Mouse (Mus musculus): ENCODE measurements at regions not wholly inside any gene's neighbourhood (a gene's known extent, or its start where the extent isn't known, plus 50 kb on each side); places are given as distances from the start of the nearest gene placed in this dataset.

DNA sequence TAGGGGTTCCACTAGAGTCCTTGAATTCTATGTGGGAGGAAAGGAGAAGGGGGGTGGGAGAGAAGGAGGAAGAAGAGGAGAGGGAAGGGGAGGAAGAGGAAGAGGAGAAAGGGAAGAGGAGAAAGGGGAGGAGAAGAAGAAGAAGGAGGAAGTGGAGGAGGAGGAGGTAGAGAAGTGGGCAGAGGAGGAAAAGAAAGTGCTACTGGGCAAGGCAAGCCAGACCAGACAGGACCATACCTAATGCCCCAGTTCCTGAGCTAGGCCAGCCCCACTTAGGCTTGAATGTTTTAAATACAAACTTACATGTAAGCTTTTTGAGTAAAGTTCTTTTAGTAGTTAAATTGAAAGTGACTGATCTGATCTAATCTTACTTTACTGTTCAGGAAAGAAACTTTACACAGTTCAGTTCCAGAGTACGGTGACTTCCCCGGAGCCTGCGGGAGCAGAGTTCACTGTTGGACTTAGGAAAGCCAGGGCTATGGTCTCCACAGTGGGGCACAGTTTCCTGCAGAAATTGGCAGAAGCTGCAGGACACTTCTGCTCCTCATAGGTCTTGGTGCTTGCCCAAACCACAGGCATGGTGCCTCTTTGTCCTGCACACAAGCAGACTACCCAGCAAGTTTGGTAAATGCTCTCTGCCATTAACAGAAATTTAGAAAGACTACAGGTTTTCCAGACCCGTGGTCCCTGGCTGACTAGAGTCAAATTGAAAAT, 131.9 kb upstream of the Fut8 start:
- no peak for ATAC-seq (ENCODE audit: low FRiP score, low read depth)
- TF ChIP-seq POLR2A (IDR thresholded peaks at IDR 0.05; ENCODE audit: borderline replicate concordance, extremely low read depth, insufficient read depth, insufficient read length) = no peak
- H3K27me3 ChIP-seq (ENCODE audit: control insufficient read depth, insufficient read depth, low read length) = no peaks in the 10 kb centered on the region
- H3K27ac ChIP-seq (replicated peaks; ENCODE audit: low read depth, low read length) = no peak overlapping the region
- DNase-seq (ENCODE audit: low spot score) = no peak
- 82% methylated on average over 4 of the region's 4 CpGs for WGBS
- no peaks in the 10 kb centered on the region for H3K4me1 ChIP-seq (ENCODE audit: control insufficient read depth, insufficient read depth, low read length)
- no peak overlapping the region for H3K4me2 ChIP-seq (replicated peaks; ENCODE audit: low read depth, low read length, severe bottlenecking)
- H3K36me3 ChIP-seq (ENCODE audit: control insufficient read depth, insufficient read depth, low read length) = no peaks in the 10 kb centered on the region
- no peaks in the 10 kb centered on the region for H3K9me3 ChIP-seq (ENCODE audit: control insufficient read depth, low read length)
- H3K4me3 ChIP-seq (replicated peaks; ENCODE audit: low read length) = no peak overlapping the region
- H3K9ac ChIP-seq (ENCODE audit: low read depth, low read length, severe bottlenecking) = no peak overlapping the region

- ATAC-seq (ENCODE audit: low FRiP score, low read depth) (no peak), DNase-seq (ENCODE audit: low spot score) (no peak)
- H3K27ac ChIP-seq (replicated peaks; ENCODE audit: low read depth, low read length) = no peak overlapping the region
- no peak overlapping the region for H3K9ac ChIP-seq (ENCODE audit: low read depth, low read length, severe bottlenecking)
- H3K27me3 ChIP-seq (ENCODE audit: control insufficient read depth, insufficient read depth, low read length) = no peaks in the 10 kb centered on the region
- H3K9me3 ChIP-seq (ENCODE audit: control insufficient read depth, low read length) = no peaks in the 10 kb centered on the region
- no peak for TF ChIP-seq POLR2A (IDR thresholded peaks at IDR 0.05; ENCODE audit: borderline replicate concordance, extremely low read depth, insufficient read depth, insufficient read length)
- no peak overlapping the region for H3K4me2 ChIP-seq (replicated peaks; ENCODE audit: low read depth, low read length, severe bottlenecking)
- H3K4me1 ChIP-seq (ENCODE audit: control insufficient read depth, insufficient read depth, low read length) = no peaks in the 10 kb centered on the region
- no peaks in the 10 kb centered on the region for H3K36me3 ChIP-seq (ENCODE audit: control insufficient read depth, insufficient read depth, low read length)
- WGBS = 98% methylated on average over 2 of the region's 2 CpGs
- H3K4me3 ChIP-seq (replicated peaks; ENCODE audit: low read length) = no peak overlapping the region
Observed at GRCm38 (mm10) chr12:77100482-77100881, 137.4 kb upstream of the Fut8 start.

- WGBS = 72% methylated on average over 5 of the region's 5 CpGs
- Histone ChIP-seq H3K27me3 (ENCODE audit: control insufficient read depth, insufficient read depth, low read length) (no peaks in the 10 kb centered on the region), H3K27ac (replicated peaks; ENCODE audit: low read depth, low read length) (no peak overlapping the region), H3K9ac (ENCODE audit: low read depth, low read length, severe bottlenecking) (no peak overlapping the region), H3K9me3 (ENCODE audit: control insufficient read depth, low read length) (no peaks in the 10 kb centered on the region), H3K4me1 (ENCODE audit: control insufficient read depth, insufficient read depth, low read length) (no peaks in the 10 kb centered on the region), H3K4me2 (replicated peaks; ENCODE audit: low read depth, low read length, severe bottlenecking) (no peak overlapping the region), H3K36me3 (ENCODE audit: control insufficient read depth, insufficient read depth, low read length) (no peaks in the 10 kb centered on the region), H3K4me3 (replicated peaks; ENCODE audit: low read length) (no peak overlapping the region)
- no peak for TF ChIP-seq POLR2A (IDR thresholded peaks at IDR 0.05; ENCODE audit: borderline replicate concordance, extremely low read depth, insufficient read depth, insufficient read length)
- no peak for ATAC-seq (ENCODE audit: low FRiP score, low read depth)
- no peak for DNase-seq (ENCODE audit: low spot score)
Observed at GRCm38 (mm10) chr12:77099521-77099920, 137.5 kb upstream of the Max start.

GRCm38 (mm10) chr12:77098821-77099220, 136.8 kb upstream of the Max start:
- H3K9me3 ChIP-seq (ENCODE audit: control insufficient read depth, low read length) = no peaks in the 10 kb centered on the region
- ATAC-seq (ENCODE audit: low FRiP score, low read depth) (no peak), DNase-seq (ENCODE audit: low spot score) (no peak)
- no peak overlapping the region for H3K4me2 ChIP-seq (replicated peaks; ENCODE audit: low read depth, low read length, severe bottlenecking)
- no peaks in the 10 kb centered on the region for H3K36me3 ChIP-seq (ENCODE audit: control insufficient read depth, insufficient read depth, low read length)
- H3K4me1 ChIP-seq (ENCODE audit: control insufficient read depth, insufficient read depth, low read length) = no peaks in the 10 kb centered on the region
- H3K27me3 ChIP-seq (ENCODE audit: control insufficient read depth, insufficient read depth, low read length) = no peaks in the 10 kb centered on the region
- no peak for TF ChIP-seq POLR2A (IDR thresholded peaks at IDR 0.05; ENCODE audit: borderline replicate concordance, extremely low read depth, insufficient read depth, insufficient read length)
- 86% methylated on average over 4 of the region's 4 CpGs for WGBS
- H3K9ac ChIP-seq (ENCODE audit: low read depth, low read length, severe bottlenecking) = no peak overlapping the region
- no peak overlapping the region for H3K27ac ChIP-seq (replicated peaks; ENCODE audit: low read depth, low read length)
- no peak overlapping the region for H3K4me3 ChIP-seq (replicated peaks; ENCODE audit: low read length)

DNA sequence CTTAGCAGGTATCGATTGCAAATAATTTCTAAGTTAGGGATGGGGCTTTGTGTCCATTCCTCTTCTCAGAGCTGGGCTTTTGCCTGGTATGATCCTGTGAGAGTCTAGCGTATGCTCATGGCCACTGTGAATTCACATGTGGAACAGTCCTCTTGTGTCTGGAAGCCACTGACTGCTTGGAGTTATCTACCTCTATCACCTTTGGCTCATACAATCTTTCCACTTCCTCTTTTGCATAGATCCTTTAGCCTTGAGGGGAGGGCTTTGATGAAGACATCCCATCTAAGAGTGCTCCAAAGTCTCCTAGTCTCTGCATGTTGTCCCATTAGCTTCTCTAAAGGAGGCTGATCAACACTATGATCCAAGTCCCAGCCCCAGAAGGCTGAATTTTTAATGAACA, 135.8 kb upstream of the Max start:
- H3K4me3 ChIP-seq (replicated peaks; ENCODE audit: low read length) = no peak overlapping the region
- H3K9ac ChIP-seq (ENCODE audit: low read depth, low read length, severe bottlenecking) = no peak overlapping the region
- no peaks in the 10 kb centered on the region for H3K27me3 ChIP-seq (ENCODE audit: control insufficient read depth, insufficient read depth, low read length)
- H3K27ac ChIP-seq (replicated peaks; ENCODE audit: low read depth, low read length) = no peak overlapping the region
- H3K4me1 ChIP-seq (ENCODE audit: control insufficient read depth, insufficient read depth, low read length) = no peaks in the 10 kb centered on the region; the same call in 1 of the 2 replicates
- no peaks in the 10 kb centered on the region for H3K9me3 ChIP-seq (ENCODE audit: control insufficient read depth, low read length)
- ATAC-seq (ENCODE audit: low FRiP score, low read depth) (no peak), DNase-seq (ENCODE audit: low spot score) (no peak)
- no peak for TF ChIP-seq POLR2A (IDR thresholded peaks at IDR 0.05; ENCODE audit: borderline replicate concordance, extremely low read depth, insufficient read depth, insufficient read length)
- no peaks in the 10 kb centered on the region for H3K36me3 ChIP-seq (ENCODE audit: control insufficient read depth, insufficient read depth, low read length)
- WGBS = 100% methylated on average over 2 of the region's 2 CpGs
- H3K4me2 ChIP-seq (replicated peaks; ENCODE audit: low read depth, low read length, severe bottlenecking) = no peak overlapping the region

Measured in limb, embryonic 14.5 days (tissue).